Mouse (Mus musculus) gastrocnemius, postnatal 14 days (tissue): Measurements from ENCODE around the gene Nrl. TPM values are rescaled to one million over a fixed set of nuclear protein-coding genes. Genes with fewer than 3 reads are reported as not detected.

Experiments
- DNase-seq: peaks from one replicate; pipeline ENCODE4 v3.0.0; 2021; ENCODE audit warnings: mixed read lengths
- intact Hi-C: fragments of 180-260 bp; cut with DNase I; formaldehyde crosslinking; loops from one replicate; pipeline ENCODE4 v1.15.1; 2025; ENCODE audit warnings: low total_unique reads
- total RNA-seq, 2 experiments: library from RNA; stranded (reverse); gene quantifications; 2 replicates each; pipeline ENCODE4 v1.2.3; 2021

Gene Nrl
- total RNA-seq, 2 experiments from 2014 or later = not detected

GRCm38 (mm10) chr14:55492103-55492502 is 32.7 kb downstream of the Nrl start:
- DNase-seq = no peak
- intact Hi-C loops = loop anchor here (10.0 kb wide), 1 partner anchor 253 kb away; the partner anchor contains the start of genes Dhrs1 and Nop9

GRCm38 (mm10) chr14:55491291-55491833 is 33.4 kb downstream of the Nrl start:
- DNase-seq = peak; percentile 69
- intact Hi-C loops = loop anchor here (10.0 kb wide), 1 partner anchor 253 kb away; the partner anchor contains the start of genes Dhrs1 and Nop9

GRCm38 (mm10) chr14:55490361-55491201 is 34.2 kb downstream of the Nrl start, which contains the start of gene Carmil3:
Gene Carmil3 (plus strand): TSS chr14:55490651.
- intact Hi-C loops = loop anchor here (10.0 kb wide), 1 partner anchor 254 kb away; the partner anchor contains the start of genes Dhrs1 and Nop9
- peak; percentile 63 for DNase-seq

- intact Hi-C loops = no loop called here
- DNase-seq = no peak
These were observed 37.9 kb downstream of the Nrl start for GRCm38 (mm10) chr14:55486836-55487235.

DNA sequence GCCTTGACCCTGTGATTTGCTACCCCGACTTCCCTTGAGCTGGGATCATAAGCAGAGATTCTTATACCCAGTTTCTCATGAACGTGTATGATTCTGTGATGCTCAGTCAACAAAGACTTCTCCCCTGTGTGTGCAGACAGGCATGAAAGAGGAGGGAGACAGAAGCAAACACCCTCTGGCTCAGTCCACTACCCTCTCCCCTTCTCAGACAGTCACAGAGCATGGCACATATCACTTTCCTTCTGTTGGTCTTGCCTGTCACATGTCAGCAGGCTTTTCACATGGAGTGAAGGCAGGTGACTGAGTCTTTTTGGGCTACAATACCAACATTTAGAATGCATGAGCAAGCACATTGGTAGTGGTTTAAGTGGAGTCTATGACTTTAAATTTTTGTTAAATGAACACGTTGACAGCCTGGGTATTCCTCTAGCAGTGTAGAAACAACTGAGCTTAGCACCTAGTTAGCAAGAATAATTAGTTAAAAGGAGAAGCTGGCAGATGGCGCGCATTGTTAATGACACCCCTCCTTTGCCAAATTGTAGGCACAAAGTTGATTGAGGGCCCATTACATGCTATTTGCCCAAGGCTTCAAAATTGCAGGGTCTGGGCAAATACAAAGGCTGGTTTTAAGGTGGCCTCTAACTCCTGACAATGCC is 40.2 kb downstream of the Nrl start:
- intact Hi-C loops = no loop called here
- no peak for DNase-seq

DNA sequence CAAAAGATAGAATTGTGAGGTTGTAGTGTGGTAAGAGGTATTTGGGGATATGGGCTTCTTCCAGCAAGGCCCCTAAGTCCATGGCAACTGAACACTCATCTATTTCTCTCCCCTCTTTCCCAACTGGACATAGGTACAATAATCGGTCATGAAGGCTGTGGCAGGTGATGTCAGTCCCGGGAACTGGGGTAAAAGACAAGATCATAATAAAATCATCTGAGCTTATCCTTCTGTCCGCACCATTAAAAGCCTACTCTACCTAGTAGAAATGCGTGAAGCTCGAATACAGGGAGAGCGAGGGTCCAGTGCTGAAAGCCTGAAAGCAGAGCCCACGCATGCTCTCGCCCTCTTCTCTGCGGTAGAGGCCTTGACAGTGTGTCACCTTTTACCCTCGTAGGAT is 45.2 kb downstream of the Nrl start:
- intact Hi-C loops = no loop called here
- no peak for DNase-seq

DNA sequence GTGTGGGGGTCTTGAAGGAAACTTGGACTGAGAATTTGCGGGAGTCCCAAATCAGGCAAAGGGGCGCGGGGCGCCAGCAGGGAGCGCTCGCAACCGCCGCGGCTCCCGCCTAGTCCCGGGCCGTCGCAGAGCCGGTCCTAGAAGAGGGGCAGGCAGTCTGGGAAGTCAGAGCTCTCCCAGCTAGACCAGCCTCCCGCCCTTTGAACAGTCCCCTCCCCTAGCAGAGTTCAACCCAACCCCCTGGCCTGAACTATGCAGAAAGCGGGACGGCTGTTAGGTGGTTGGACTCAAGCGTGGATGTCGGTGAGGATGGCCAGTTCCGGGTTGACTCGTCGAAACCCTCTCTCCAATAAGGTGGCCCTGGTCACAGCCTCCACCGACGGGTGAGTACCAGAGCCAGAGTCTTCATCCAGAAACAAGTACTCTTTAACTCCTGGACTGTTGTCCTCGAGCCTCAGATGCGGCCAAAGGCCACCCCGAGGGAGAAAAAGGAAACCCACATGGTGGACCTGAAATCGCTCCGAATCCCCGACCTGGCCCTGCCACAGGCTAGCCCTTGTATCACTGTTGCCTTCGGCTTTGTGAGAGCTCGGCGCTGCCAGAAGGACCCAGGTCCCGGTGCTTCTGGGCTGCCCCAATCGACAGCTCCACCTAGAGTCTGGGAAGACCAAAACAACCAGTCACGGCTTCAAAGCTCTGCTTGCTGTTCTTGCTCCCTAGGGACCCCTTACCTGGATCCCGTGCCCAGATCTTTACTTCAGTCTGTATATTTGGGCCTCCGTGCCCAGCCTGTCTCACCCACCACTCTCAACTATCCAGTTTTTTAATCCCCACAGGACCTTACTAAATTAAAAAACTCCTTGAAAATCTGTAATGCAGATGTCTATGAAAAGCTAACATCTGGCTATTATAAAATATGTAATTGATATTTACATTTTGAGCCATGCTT is 45.9 kb downstream of the Nrl start, which contains the start of gene Dhrs4:
TSS of gene Dhrs4 (plus strand) at position 108 of the 949 bp plus-strand sequence.
- peak; percentile 77 for DNase-seq

DNA sequence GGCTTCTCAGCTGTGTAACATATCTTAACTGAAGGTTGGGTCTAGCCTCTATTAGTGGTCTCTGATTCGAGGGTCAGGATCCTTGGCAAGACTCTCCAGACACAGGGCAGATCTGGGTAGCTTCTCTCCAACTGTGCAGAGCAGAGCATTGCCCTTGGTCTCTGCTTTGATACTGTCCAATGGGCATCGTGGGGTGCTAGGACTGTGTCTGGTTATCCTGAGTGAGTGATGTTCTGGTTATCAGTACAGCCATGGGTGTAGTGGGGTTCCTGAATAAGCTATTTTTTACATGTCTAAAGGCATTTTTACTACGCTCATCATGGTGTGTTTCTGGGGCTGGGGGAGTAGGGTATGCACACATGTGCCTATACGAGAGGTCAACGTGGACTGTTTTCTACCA is 47.0 kb downstream of the Nrl start:
- intact Hi-C loops = no loop called here
- no peak for DNase-seq

More for the DNA sequence above, 45.9 kb downstream of the Nrl start, which contains the start of gene Dhrs4:
- intact Hi-C loops = no loop called here

GRCm38 (mm10) chr14:55477421-55477820 is 47.4 kb downstream of the Nrl start:
- DNase-seq = no peak
- intact Hi-C loops = no loop called here

- DNase-seq = no peak
- intact Hi-C loops = no loop called here
These were observed 49.1 kb downstream of the Nrl start for GRCm38 (mm10) chr14:55475654-55476053.

GRCm38 (mm10) chr14:55470806-55471205 is 54.0 kb downstream of the Nrl start:
- intact Hi-C loops = no loop called here
- DNase-seq = no peak

- DNase-seq = no peak
- intact Hi-C loops = no loop called here
These were observed 55.0 kb downstream of the Nrl start for GRCm38 (mm10) chr14:55469821-55470220.

DNA sequence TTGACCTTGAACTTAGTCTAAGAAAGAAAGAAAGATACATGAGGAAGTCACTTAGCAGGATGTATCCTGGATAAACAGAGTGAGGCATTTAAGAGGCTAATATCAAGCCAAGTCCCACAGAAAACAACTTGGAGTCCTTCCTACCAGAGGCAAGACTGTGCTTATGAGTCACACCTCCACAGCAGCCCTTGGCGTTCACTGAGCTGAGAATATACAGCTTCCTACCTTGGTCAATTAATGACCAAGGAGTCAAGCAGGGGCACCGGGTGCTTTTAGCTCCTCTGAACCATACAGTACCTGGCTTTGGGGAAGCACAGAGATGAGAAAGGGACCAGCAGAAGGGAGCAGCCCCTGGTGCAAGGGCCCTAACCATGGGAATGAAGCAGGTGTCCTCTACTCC is 55.7 kb downstream of the Nrl start:
- no peak for DNase-seq
- intact Hi-C loops = no loop called here

Other genes starting within 250 kb of the Nrl start
- gene Dhrs4, start 46.2 kb downstream of the Nrl start, total RNA-seq = 10 to 100 TPM; 30.5 to 40.5 TPM
- 1 to 10 TPM in 1 of 2 experiments, under 1 TPM in 1; 0.74 to 1.3 TPM for gene Carmil3, start 34.3 kb downstream of the Nrl start, total RNA-seq
- under 1 TPM in 1 of 2 experiments, not detected in 1; 0.16 TPM for gene Cpne6, start 14.5 kb downstream of the Nrl start, total RNA-seq
- gene Pck2, start 15.3 kb upstream of the Nrl start, total RNA-seq = 10 to 100 TPM; 11.5 to 13.8 TPM
- 10 to 100 TPM; 76.5 to 87.8 TPM for gene Dcaf11, start 35.0 kb upstream of the Nrl start, total RNA-seq
- not detected for gene A730061H03Rik, start 35.4 kb upstream of the Nrl start, total RNA-seq
- 100 to 1,000 TPM; 415 to 455 TPM for gene Fitm1, start 50.6 kb upstream of the Nrl start, total RNA-seq
- 10 to 100 TPM; 48.3 to 49.7 TPM for gene Psme1, start 53.1 kb upstream of the Nrl start, total RNA-seq
- gene Emc9, start 60.3 kb upstream of the Nrl start, total RNA-seq = 10 to 100 TPM; 38.6 to 39.4 TPM
- 10 to 100 TPM; 57.5 to 63.2 TPM for gene Psme2, start 66.1 kb upstream of the Nrl start, total RNA-seq
- 10 to 100 TPM in 1 of 2 experiments, 1 to 10 TPM in 1; 9.4 to 11.7 TPM for gene Rnf31, start 66.7 kb upstream of the Nrl start, total RNA-seq
- 1 to 10 TPM; 3.9 to 4.8 TPM for gene Irf9, start 78.6 kb upstream of the Nrl start, total RNA-seq
- under 1 TPM; 0.53 to 0.72 TPM for gene Rec8, start 93.1 kb upstream of the Nrl start, total RNA-seq
- 10 to 100 TPM; 52.5 to 62.0 TPM for gene Ipo4, start 111.0 kb upstream of the Nrl start, total RNA-seq
- under 1 TPM; 0.27 to 0.96 TPM for gene Gm49378, start 112.9 kb upstream of the Nrl start, total RNA-seq
- gene Tm9sf1, start 118.8 kb upstream of the Nrl start, total RNA-seq = 10 to 100 TPM; 21.5 TPM
- under 1 TPM; 0.12 to 0.49 TPM for gene Tssk4, start 125.2 kb upstream of the Nrl start, total RNA-seq
- gene Mdp1, start 135.5 kb upstream of the Nrl start, total RNA-seq = 10 to 100 TPM; 17.8 to 19.7 TPM
- 1 to 10 TPM; 4.0 to 4.3 TPM for gene Gmpr2, start 147.0 kb upstream of the Nrl start, total RNA-seq
- gene Nedd8, start 147.1 kb upstream of the Nrl start, total RNA-seq = 100 to 1,000 TPM; 200 to 201 TPM
- 10 to 100 TPM; 10.3 to 11.2 TPM for gene Tinf2, start 156.8 kb upstream of the Nrl start, total RNA-seq
- gene Tgm1, start 188.9 kb upstream of the Nrl start, total RNA-seq = under 1 TPM; 0.16 to 0.35 TPM
- gene Rabggta, start 197.3 kb upstream of the Nrl start, total RNA-seq = 1 to 10 TPM; 8.2 to 9.3 TPM
- gene Dhrs1, start 220.7 kb upstream of the Nrl start, total RNA-seq = 10 to 100 TPM; 28.5 to 30.2 TPM
- 10 to 100 TPM; 12.1 to 13.9 TPM for gene Nop9, start 220.7 kb upstream of the Nrl start, total RNA-seq
- not detected for gene Cideb, start 233.5 kb upstream of the Nrl start, total RNA-seq
- gene Ltb4r2, start 236.4 kb upstream of the Nrl start, total RNA-seq = under 1 TPM in 1 of 2 experiments, not detected in 1; 0.12 TPM
- under 1 TPM; 0.22 to 0.39 TPM for gene Ltb4r1, start 241.0 kb upstream of the Nrl start, total RNA-seq